Mouse (Mus musculus) hindbrain, embryonic 16.5 days (tissue): ENCODE measurements at regions not wholly inside any gene's neighbourhood (a gene's known extent, or its start where the extent isn't known, plus 50 kb on each side); places are given as distances from the start of the nearest gene placed in this dataset.

Experiments used
- ATAC-seq: fragments of 200-750 bp; cut with Nextera tagmentation; 2 replicates; pipeline ENCODE4 v1.8.0; 2017; ENCODE audit warnings: moderate TSS enrichment, moderate library complexity
- H3K27ac ChIP-seq: fragments of 300-500 bp; sonication (generic); 2 replicates; pipeline ENCODE4 v1.5.1; 2014; ENCODE audit warnings: low read depth, mild to moderate bottlenecking, control low read depth, low read length, moderate library complexity
- H3K27me3 ChIP-seq: fragments of 300-500 bp; sonication (generic); replicated peaks from 2 replicates; pipeline ENCODE4 v1.6.1; 2014; ENCODE audit warnings: low read length; ENCODE audit not compliant: control insufficient read depth, insufficient read depth
- H3K36me3 ChIP-seq: fragments of 300-500 bp; sonication (generic); 2 replicates; pipeline ENCODE4 v1.6.1; 2014; ENCODE audit warnings: mild to moderate bottlenecking, low read length, moderate library complexity, mixed read lengths; ENCODE audit not compliant: control insufficient read depth, insufficient read depth
- H3K4me1 ChIP-seq: fragments of 300-500 bp; sonication (generic); 2 replicates; pipeline ENCODE4 v1.6.1; 2014; ENCODE audit warnings: low read depth, low read length; ENCODE audit not compliant: control insufficient read depth, insufficient read depth
- H3K4me2 ChIP-seq: fragments of 300-500 bp; sonication (generic); 2 replicates; pipeline ENCODE4 v1.6.1; 2014; ENCODE audit warnings: mild to moderate bottlenecking, low read length, control low read depth, moderate library complexity
- H3K4me3 ChIP-seq: fragments of 300-500 bp; sonication (generic); 2 replicates; pipeline ENCODE4 v1.5.1; 2014; ENCODE audit warnings: mild to moderate bottlenecking, low read length, control low read depth, moderate library complexity
- H3K9ac ChIP-seq: fragments of 300-500 bp; sonication (generic); 2 replicates; pipeline ENCODE4 v1.6.1; 2014; ENCODE audit warnings: low read depth, mild to moderate bottlenecking, control low read depth, low read length, moderate library complexity
- H3K9me3 ChIP-seq: fragments of 300-500 bp; sonication (generic); 2 replicates; pipeline ENCODE4 v1.6.1; 2014; ENCODE audit warnings: mild to moderate bottlenecking, low read length, moderate library complexity; ENCODE audit not compliant: control insufficient read depth
- WGBS: fragments of 180-500 bp; shearing (Covaris S2); extraction: QIAGEN DNeasy Blood & Tissue Kit; methylation state at CpG from one replicate; pipeline ENCODE4 v1.1.7; 2014; 5-methylcytosine and 5-hydroxymethylcytosine counted together

GRCm38 (mm10) chr7:83429929-83430556, 154.7 kb upstream of the Tmc3 start:
- WGBS, result 65% methylated on average over 3 of the region's 3 CpGs
- no peak overlapping the region for H3K27ac ChIP-seq
- no peak for ATAC-seq

GRCm38 (mm10) chr7:83431094-83431493, 153.6 kb upstream of the Tmc3 start:
- Histone ChIP-seq H3K9ac (no peak overlapping the region), H3K27me3 (no peaks in the 10 kb centered on the region), H3K36me3 (no peaks in the 10 kb centered on the region), H3K27ac (no peak overlapping the region), H3K4me2 (no peak overlapping the region), H3K4me1 (no peaks in the 10 kb centered on the region), H3K4me3 (no peak overlapping the region), H3K9me3 (no peaks in the 10 kb centered on the region)
- 58% methylated on average over 2 of the region's 2 CpGs for WGBS
- ATAC-seq, result no peak

More at GRCm38 (mm10) chr7:83429929-83430556, 154.7 kb upstream of the Tmc3 start:
- H3K4me3 ChIP-seq, result no peak overlapping the region
- no peaks in the 10 kb centered on the region for H3K36me3 ChIP-seq
- H3K4me1 ChIP-seq, result no peaks in the 10 kb centered on the region
- H3K9me3 ChIP-seq, result no peaks in the 10 kb centered on the region
- H3K4me2 ChIP-seq, result no peak overlapping the region
- no peaks in the 10 kb centered on the region for H3K27me3 ChIP-seq
- H3K9ac ChIP-seq, result no peak overlapping the region

GRCm38 (mm10) chr7:83432843-83433242, 151.9 kb upstream of the Tmc3 start:
- Histone ChIP-seq H3K9me3 (no peaks in the 10 kb centered on the region), H3K27me3 (no peaks in the 10 kb centered on the region), H3K9ac (no peak overlapping the region), H3K4me3 (no peak overlapping the region), H3K4me2 (no peak overlapping the region), H3K27ac (no peak overlapping the region), H3K36me3 (no peaks in the 10 kb centered on the region), H3K4me1 (no peaks in the 10 kb centered on the region)
- ATAC-seq, result no peak
- WGBS, result 91% methylated on average over 1 of the region's 1 CpGs

GRCm38 (mm10) chr7:83433959-83434715, 150.6 kb upstream of the Tmc3 start:
- Histone ChIP-seq H3K9ac (no peak overlapping the region), H3K27ac (no peak overlapping the region), H3K4me1 (no peaks in the 10 kb centered on the region), H3K4me2 (no peak overlapping the region), H3K36me3 (no peaks in the 10 kb centered on the region), H3K27me3 (no peaks in the 10 kb centered on the region), H3K4me3 (no peak overlapping the region), H3K9me3 (no peaks in the 10 kb centered on the region)
- ATAC-seq, result no peak
- 22% methylated on average over 5 of the region's 5 CpGs for WGBS

GRCm38 (mm10) chr7:83438538-83439393, 146.0 kb upstream of the Tmc3 start:
- Histone ChIP-seq H3K9ac (no peak overlapping the region), H3K27ac (no peak overlapping the region), H3K27me3 (no peaks in the 10 kb centered on the region), H3K4me1 (peaks cover 3% of the 10 kb centered on the region; the same call in 1 of the 2 replicates), H3K4me3 (no peak overlapping the region), H3K4me2 (no peak overlapping the region), H3K36me3 (no peaks in the 10 kb centered on the region), H3K9me3 (no peaks in the 10 kb centered on the region)
- ATAC-seq, result no peak
- WGBS, result 56% methylated on average over 7 of the region's 7 CpGs

- ATAC-seq, result peak; percentile 60
- Histone ChIP-seq H3K9me3 (no peaks in the 10 kb centered on the region), H3K4me1 (peaks cover 6% of the 10 kb centered on the region), H3K4me2 (no peak overlapping the region; the same call in 1 of the 2 replicates), H3K9ac (no peak overlapping the region; the same call in 1 of the 2 replicates), H3K4me3 (no peak overlapping the region), H3K27ac (peak overlapping the region; percentile 18; the same call in 1 of the 2 replicates), H3K27me3 (no peaks in the 10 kb centered on the region), H3K36me3 (no peaks in the 10 kb centered on the region)
- 29% methylated on average over 16 of the region's 16 CpGs for WGBS
Observed at GRCm38 (mm10) chr7:83443596-83444278, 141.0 kb upstream of the Tmc3 start.

GRCm38 (mm10) chr7:83444279-83444615, 140.5 kb upstream of the Tmc3 start:
- Histone ChIP-seq H3K27ac (peak overlapping the region; percentile 18; the same call in 1 of the 2 replicates), H3K4me2 (no peak overlapping the region), H3K36me3 (no peaks in the 10 kb centered on the region), H3K27me3 (no peaks in the 10 kb centered on the region), H3K9me3 (no peaks in the 10 kb centered on the region), H3K9ac (no peak overlapping the region), H3K4me1 (peaks cover 6% of the 10 kb centered on the region), H3K4me3 (no peak overlapping the region)
- 52% methylated on average over 1 of the region's 1 CpGs for WGBS
- no peak for ATAC-seq

- ATAC-seq, result no peak
- Histone ChIP-seq H3K27ac (no peak overlapping the region), H3K27me3 (no peaks in the 10 kb centered on the region), H3K4me1 (peaks cover 6% of the 10 kb centered on the region), H3K4me3 (no peak overlapping the region), H3K9me3 (no peaks in the 10 kb centered on the region), H3K36me3 (no peaks in the 10 kb centered on the region), H3K9ac (no peak overlapping the region), H3K4me2 (no peak overlapping the region)
- 45% methylated on average over 5 of the region's 5 CpGs for WGBS
Observed at GRCm38 (mm10) chr7:83445181-83445926, 139.4 kb upstream of the Tmc3 start.
